Mouse (Mus musculus) MEL (cell line): ENCODE data around the gene Olfr671. TPM values are rescaled to one million over a fixed set of nuclear protein-coding genes. Genes with fewer than 3 reads are reported as not detected.

ENCODE experiments used
- DNase-seq: peaks from one replicate; pipeline ENCODE4 v3.0.0; 2011; ENCODE audit warnings: low read depth, low spot score
- H3K27ac ChIP-seq: 2 replicates; pipeline ENCODE4 v1.5.1; 2012; ENCODE audit warnings: low read depth, mild to moderate bottlenecking, control low read depth, low read length, moderate library complexity; ENCODE audit not compliant: control insufficient read depth
- H3K27me3 ChIP-seq, 2 experiments: fragments of 150-350 bp in 1 of 2; sonication (generic) in 1 of 2; 2 replicates each; pipeline ENCODE4 v1.6.1; 2012; ENCODE audit warnings: low read length in 2 of 2, mild to moderate bottlenecking in 2 of 2, improper control_type of control experiment in 1 of 2, moderate library complexity in 1 of 2; ENCODE audit not compliant: insufficient read depth in 2 of 2, control insufficient read depth in 1 of 2
- H3K36me3 ChIP-seq, 2 experiments: 2 replicates each; pipeline ENCODE4 v1.6.1; 2012 to 2014; ENCODE audit warnings: low read length in 2 of 2, improper control_type of control experiment in 1 of 2, inconsistent platforms in 1 of 2, mild to moderate bottlenecking in 1 of 2; ENCODE audit not compliant: insufficient read depth in 2 of 2, control insufficient read depth in 1 of 2
- H3K4me1 ChIP-seq, 2 experiments: fragments of 150-350 bp in 1 of 2; sonication (generic) in 1 of 2; 2 replicates each; pipeline ENCODE4 v1.6.1; 2012; ENCODE audit warnings: low read length in 2 of 2, improper control_type of control experiment in 1 of 2, mild to moderate bottlenecking in 1 of 2; ENCODE audit not compliant: insufficient read depth in 2 of 2, control insufficient read depth in 1 of 2
- H3K4me3 ChIP-seq, 2 experiments: fragments of 150-350 bp in 1 of 2; sonication (generic) in 1 of 2; 2 replicates each; pipeline ENCODE4 v1.5.1; 2012; ENCODE audit warnings: low read depth in 2 of 2, low read length in 2 of 2, mild to moderate bottlenecking in 2 of 2, moderate library complexity in 2 of 2, control low read depth in 1 of 2, improper control_type of control experiment in 1 of 2; ENCODE audit not compliant: control insufficient read depth in 1 of 2, insufficient read depth in 1 of 2
- H3K79me2 ChIP-seq: 2 replicates; pipeline ENCODE4 v1.6.1; 2012; ENCODE audit warnings: mild to moderate bottlenecking, low read length, moderate library complexity; ENCODE audit not compliant: control insufficient read depth, poor library complexity, insufficient read depth
- H3K9ac ChIP-seq: 2 replicates; pipeline ENCODE4 v1.6.1; 2012; ENCODE audit warnings: low read depth, mild to moderate bottlenecking, control low read depth, low read length, moderate library complexity; ENCODE audit not compliant: control insufficient read depth, poor library complexity, severe bottlenecking
- H3K9me3 ChIP-seq: fragments of 150-350 bp; sonication (generic); replicated peaks from 2 replicates; pipeline ENCODE4 v1.6.1; 2012; ENCODE audit warnings: mild to moderate bottlenecking, low read length, improper control_type of control experiment, moderate library complexity; ENCODE audit not compliant: insufficient read depth
- BHLHE40 ChIP-seq: IDR thresholded peaks from 2 replicates; pipeline ENCODE4 v1.6.1; 2012; ENCODE audit warnings: low read depth, mild to moderate bottlenecking, inconsistent platforms, low read length, improper control_type of control experiment, borderline replicate concordance
- E2F4 ChIP-seq: IDR thresholded peaks from 2 replicates; pipeline ENCODE4 v1.6.1; 2011; ENCODE audit warnings: low read depth, low read length, improper control_type of control experiment, borderline replicate concordance
- ELF1 ChIP-seq: IDR thresholded peaks from 2 replicates; pipeline ENCODE4 v1.6.1; 2014; ENCODE audit warnings: low read depth, mild to moderate bottlenecking, inconsistent platforms, low read length, improper control_type of control experiment, moderate library complexity
- ETS1 ChIP-seq: IDR thresholded peaks from 2 replicates; pipeline ENCODE4 v1.6.1; 2012; ENCODE audit warnings: low read depth, mild to moderate bottlenecking, inconsistent platforms, low read length, improper control_type of control experiment, moderate library complexity
- HCFC1 ChIP-seq: IDR thresholded peaks from 2 replicates; pipeline ENCODE4 v1.6.1; 2012; ENCODE audit warnings: low read depth, mild to moderate bottlenecking, inconsistent platforms, low read length, improper control_type of control experiment, moderate library complexity
- MAFK ChIP-seq: IDR thresholded peaks from 2 replicates; pipeline ENCODE4 v1.6.1; 2011; ENCODE audit warnings: low read depth, mild to moderate bottlenecking, low read length, improper control_type of control experiment, borderline replicate concordance
- MAZ ChIP-seq: IDR thresholded peaks from 2 replicates; pipeline ENCODE4 v1.6.1; 2012; ENCODE audit warnings: low read depth, mild to moderate bottlenecking, inconsistent platforms, low read length, improper control_type of control experiment
- MXI1 ChIP-seq: IDR thresholded peaks from 2 replicates; pipeline ENCODE4 v1.6.1; 2011; ENCODE audit warnings: mild to moderate bottlenecking, low read depth, low read length, improper control_type of control experiment
- MYB ChIP-seq: IDR thresholded peaks from 2 replicates; pipeline ENCODE4 v1.6.1; 2011; ENCODE audit warnings: mild to moderate bottlenecking, low read depth, low read length, improper control_type of control experiment
- MYC ChIP-seq: IDR thresholded peaks from 2 replicates; pipeline ENCODE4 v1.6.1; 2011; ENCODE audit warnings: low read depth, mild to moderate bottlenecking, low read length, improper control_type of control experiment, moderate library complexity
- POLR2A ChIP-seq, 2 experiments: IDR thresholded peaks; 2 replicates each; pipeline ENCODE4 v1.6.1; 2011 to 2012; ENCODE audit warnings: low read length in 2 of 2, mild to moderate bottlenecking in 2 of 2, control low read depth in 1 of 2, improper control_type of control experiment in 1 of 2, low read depth in 1 of 2, moderate library complexity in 1 of 2; ENCODE audit not compliant: control insufficient read depth in 1 of 2, insufficient read depth in 1 of 2, poor library complexity in 1 of 2
- SMC3 ChIP-seq: IDR thresholded peaks from 2 replicates; pipeline ENCODE4 v1.6.1; 2011; ENCODE audit warnings: low read depth, low read length, improper control_type of control experiment
- TCF12 ChIP-seq: IDR thresholded peaks from 2 replicates; pipeline ENCODE4 v1.6.1; 2014; ENCODE audit warnings: low read depth, mild to moderate bottlenecking, inconsistent platforms, low read length, improper control_type of control experiment, moderate library complexity
- UBTF ChIP-seq: IDR thresholded peaks from 2 replicates; pipeline ENCODE4 v1.6.1; 2012; ENCODE audit warnings: low read depth, mild to moderate bottlenecking, inconsistent platforms, low read length, improper control_type of control experiment, moderate library complexity, borderline replicate concordance; ENCODE audit not compliant: insufficient read depth
- ZKSCAN1 ChIP-seq: IDR thresholded peaks from 2 replicates; pipeline ENCODE4 v1.6.1; 2012; ENCODE audit warnings: low read depth, mild to moderate bottlenecking, inconsistent platforms, low read length, improper control_type of control experiment, moderate library complexity
- ZNF384 ChIP-seq: IDR thresholded peaks from 2 replicates; pipeline ENCODE4 v1.6.1; 2012; ENCODE audit warnings: low read depth, mild to moderate bottlenecking, inconsistent platforms, low read length, improper control_type of control experiment
- polyA plus RNA-seq, 2 experiments: library from polyadenylated mRNA; stranded (reverse) in 1 of 2; unstranded in 1 of 2; fragments of >175 nt in 1 of 2; fragments of >200 nt in 1 of 2; gene quantifications; 2 replicates each; pipeline versions ENCODE4 v1.2.1 to v1.2.4; 2012; ENCODE audit warnings: low replicate concordance in 2 of 2, low read depth in 1 of 2; ENCODE audit not compliant: insufficient read length in 2 of 2, insufficient read depth in 1 of 2, missing spikeins in 1 of 2
- total RNA-seq: library from RNA; depleted of rRNA; stranded (reverse); fragments of 300-350 nt; gene quantifications from 2 replicates; pipeline ENCODE4 v1.2.3, GENCODE M21; 2012; rRNA removed

Olfr671 gene
- total RNA-seq (not detected in 2 replicates), polyA plus RNA-seq (not detected)

- Histone ChIP-seq H3K79me2 (no peaks in the 10 kb centered on the region), H3K9me3 (no peaks in the 10 kb centered on the region), H3K9ac (no peak within 1 kb of the TSS), H3K4me3 (no peak within 1 kb of the TSS), H3K27me3 (no peaks in the 10 kb centered on the region), H3K27ac (no peak within 1 kb of the TSS), H3K36me3 (no peaks in the 10 kb centered on the region), H3K4me1 (no peaks in the 10 kb centered on the region)
- TF ChIP-seq HCFC1, result no peak
- no peak for TF ChIP-seq TCF12
- TF ChIP-seq MAZ, result no peak
- TF ChIP-seq ETS1, result no peak
- TF ChIP-seq BHLHE40, result no peak
- no peak for TF ChIP-seq MYB
- no peak for TF ChIP-seq ZNF384
- no peak for TF ChIP-seq MXI1
- no peak for TF ChIP-seq ZKSCAN1
- no peak for TF ChIP-seq MAFK
- no peak for TF ChIP-seq SMC3
- TF ChIP-seq MYC, result no peak
- DNase-seq, result no peak
Measured at GRCm38 (mm10) chr7:104979026-104979425, at the start of gene Olfr671. Gene Olfr671, minus strand, starts transcription at chr7:104979126.

- Histone ChIP-seq H3K79me2 (no peaks in the 10 kb centered on the region), H3K27ac (no peak within 1 kb of the TSS), H3K9ac (no peak within 1 kb of the TSS), H3K9me3 (no peaks in the 10 kb centered on the region), H3K27me3 (no peaks in the 10 kb centered on the region), H3K36me3 (no peaks in the 10 kb centered on the region), H3K4me1 (no peaks in the 10 kb centered on the region), H3K4me3 (no peak within 1 kb of the TSS)
- no peak for DNase-seq
- TF ChIP-seq E2F4 (no peak), UBTF (no peak), ELF1 (no peak), MYB (no peak)
Measured at GRCm38 (mm10) chr7:105028360-105028759, 49.4 kb upstream of the Olfr671 start, which contains the start of gene Olfr675. Gene Olfr675, minus strand, starts transcription at chr7:105028460.

DNA sequence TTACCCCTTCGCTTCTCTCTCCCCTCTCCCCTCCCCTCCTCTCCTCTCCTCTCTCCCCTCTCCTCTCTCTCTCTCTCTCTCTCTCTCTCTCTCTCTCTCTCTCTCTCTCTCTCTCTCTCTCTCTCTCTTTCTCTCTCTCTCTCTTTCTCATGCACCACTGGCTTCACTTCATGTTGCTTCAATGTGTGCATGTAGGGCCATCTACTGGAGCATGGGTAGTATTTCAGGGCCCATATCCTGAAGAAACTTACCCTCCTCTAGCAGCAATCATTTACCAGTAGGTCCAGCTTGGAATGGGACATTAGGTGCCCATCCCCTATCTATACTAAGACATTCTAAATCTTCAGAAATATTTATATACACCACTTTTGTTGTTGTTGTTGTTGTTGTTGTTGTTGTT, 43.6 kb upstream of the Olfr671 start:
- Histone ChIP-seq H3K27ac (no peak overlapping the region), H3K79me2 (no peaks in the 10 kb centered on the region), H3K36me3 (no peaks in the 10 kb centered on the region), H3K4me1 (no peaks in the 10 kb centered on the region), H3K9ac (no peak overlapping the region), H3K9me3 (no peaks in the 10 kb centered on the region), H3K27me3 (no peaks in the 10 kb centered on the region), H3K4me3 (no peak overlapping the region)
- no peak for DNase-seq
- TF ChIP-seq POLR2A (IDR thresholded peaks at IDR 0.05; ENCODE audit: control insufficient read depth in 1 of 2, insufficient read depth in 1 of 2, low read depth in 1 of 2, low read length in 2 of 2, poor library complexity in 1 of 2) (no peak), TCF12 (no peak)
